Mouse (Mus musculus): ENCODE results near the gene Ddc. TPM values are rescaled to one million over a fixed set of nuclear protein-coding genes. Genes with fewer than 3 reads are reported as not detected.
A peak's percentile ranks its signal among the peaks of the same experiment; 100 is the strongest.

Gene Ddc
- polyA plus RNA-seq, 1 experiment from 2014 or later = 9.7 TPM

DNA sequence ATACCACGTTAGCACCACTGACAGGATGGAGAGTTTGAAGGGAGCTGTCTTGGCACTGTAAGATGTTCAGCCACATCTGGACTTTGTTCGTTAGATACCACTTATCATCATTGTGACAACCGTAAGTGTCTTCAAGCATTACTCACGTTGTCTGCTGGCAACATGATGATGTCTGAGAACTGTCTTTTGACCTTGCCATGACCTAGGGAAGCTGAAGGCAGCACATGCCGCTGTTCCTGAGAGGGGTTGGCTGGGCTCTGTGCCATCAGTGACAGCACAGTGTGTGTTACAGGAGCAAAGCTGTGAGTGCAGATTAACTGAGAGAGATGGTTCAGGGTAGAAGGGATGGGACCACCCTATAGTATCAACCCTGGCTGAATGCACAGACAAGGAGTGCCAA is 3.6 kb upstream of the Ddc start:
- Histone ChIP-seq H3K36me3 (no peaks in the 10 kb centered on the region), H3K27ac (peak overlapping the region; percentile 50; the same call in 1 of the 2 replicates), H3K9ac (no peak overlapping the region), H3K4me2 (no peak overlapping the region), H3K4me3 (replicated peaks) (no peak overlapping the region), H3K9me3 (replicated peaks) (no peaks in the 10 kb centered on the region), H3K27me3 (no peaks in the 10 kb centered on the region), H3K4me1 (replicated peaks) (peaks cover 15% of the 10 kb centered on the region)
- ATAC-seq (ENCODE audit: low read depth) (peak; percentile 59), DNase-seq (no peak)
- WGBS (ENCODE audit: insufficient replicate concordance) = 41% methylated on average over 5 of the region's 5 CpGs

DNA sequence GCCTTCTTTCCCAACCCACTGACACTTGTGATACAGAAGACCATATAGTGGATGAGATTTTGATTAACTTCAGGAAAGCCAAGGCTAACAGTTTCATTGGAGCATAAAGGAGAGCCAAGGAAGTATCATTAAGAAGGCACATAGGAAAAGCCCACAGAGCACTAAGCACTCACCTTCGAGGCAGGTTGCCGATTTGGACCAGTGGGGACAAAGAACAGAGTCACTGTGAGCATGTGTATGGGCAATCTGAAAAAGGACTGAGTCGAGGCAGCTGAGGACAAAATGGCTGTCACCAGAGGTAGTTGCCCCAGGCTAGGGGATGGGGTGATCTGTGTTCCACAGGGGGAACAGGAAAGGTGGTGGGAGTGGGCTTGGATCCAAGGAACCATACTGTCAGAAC is 552 bp upstream of the Ddc start:
- no peak for ATAC-seq (ENCODE audit: low read depth)
- no peak overlapping the region for H3K4me2 ChIP-seq

DNA sequence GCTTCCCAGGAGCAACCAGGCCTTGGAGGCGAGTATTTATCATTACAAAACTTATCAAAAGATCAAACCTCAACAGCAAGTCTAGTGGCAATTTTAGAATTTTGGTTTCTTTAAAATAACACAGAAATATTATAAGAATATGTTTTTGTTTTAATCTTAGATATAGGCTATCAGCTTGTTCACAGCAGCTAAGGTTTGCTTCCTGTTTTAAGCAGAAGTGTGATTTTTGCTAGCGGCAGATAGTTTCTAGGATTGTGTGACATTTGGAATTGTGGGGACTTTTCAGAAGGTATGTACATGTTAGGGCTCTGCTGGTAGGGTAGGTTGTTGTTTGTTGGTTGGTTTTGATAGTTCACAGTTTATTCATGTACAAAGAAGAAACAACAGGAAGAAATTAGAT is 2.5 kb downstream of the Ddc start:
- Histone ChIP-seq H3K4me2 (no peak overlapping the region), H3K4me1 (replicated peaks) (peaks cover 15% of the 10 kb centered on the region; the same call in 1 of the 2 replicates), H3K9me3 (replicated peaks) (no peaks in the 10 kb centered on the region), H3K4me3 (replicated peaks) (no peak overlapping the region), H3K9ac (no peak overlapping the region), H3K27me3 (no peaks in the 10 kb centered on the region), H3K36me3 (no peaks in the 10 kb centered on the region; the same call in 1 of the 2 replicates), H3K27ac (no peak overlapping the region)
- DNase-seq (no peak), ATAC-seq (ENCODE audit: low read depth) (no peak)
- 42% methylated on average over 2 of the region's 2 CpGs for WGBS (ENCODE audit: insufficient replicate concordance)

More for the DNA sequence above, 552 bp upstream of the Ddc start:
- H3K27ac ChIP-seq = no peak overlapping the region
- no peak overlapping the region for H3K9ac ChIP-seq
- no peaks in the 10 kb centered on the region for H3K36me3 ChIP-seq
- H3K27me3 ChIP-seq = no peaks in the 10 kb centered on the region
- DNase-seq = no peak
- 72% methylated on average over 3 of the region's 3 CpGs for WGBS (ENCODE audit: insufficient replicate concordance)
- H3K4me1 ChIP-seq (replicated peaks) = peaks cover 21% of the 10 kb centered on the region
- H3K4me3 ChIP-seq (replicated peaks) = no peak overlapping the region
- H3K9me3 ChIP-seq (replicated peaks) = no peaks in the 10 kb centered on the region

DNA sequence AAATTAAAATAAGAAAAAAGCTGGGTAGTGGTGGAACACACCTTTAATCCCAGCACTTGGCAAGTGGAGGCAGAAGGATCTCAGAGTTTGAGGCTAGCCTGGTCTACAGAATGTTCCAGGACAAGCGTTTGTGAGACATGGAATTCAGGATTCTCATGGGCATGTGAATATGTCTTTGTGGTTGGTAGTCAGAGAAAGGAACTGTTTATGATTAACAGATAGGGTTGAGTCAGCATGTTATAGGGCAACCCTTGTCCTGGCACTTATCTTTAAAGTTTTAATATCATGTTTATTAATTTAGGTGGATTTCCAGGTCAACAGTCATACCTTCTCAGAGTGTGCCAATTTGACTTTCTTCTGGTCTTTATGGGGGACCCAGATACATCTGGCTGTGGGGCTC is 4.2 kb downstream of the Ddc start:
- ATAC-seq (ENCODE audit: low read depth) = no peak
- Histone ChIP-seq H3K36me3 (no peaks in the 10 kb centered on the region; the same call in 1 of the 2 replicates), H3K27me3 (no peaks in the 10 kb centered on the region), H3K4me3 (replicated peaks) (no peak overlapping the region), H3K4me2 (no peak overlapping the region), H3K4me1 (replicated peaks) (peaks cover 21% of the 10 kb centered on the region), H3K9ac (no peak overlapping the region), H3K9me3 (replicated peaks) (no peaks in the 10 kb centered on the region), H3K27ac (no peak overlapping the region)
- no peak for DNase-seq
- WGBS (ENCODE audit: insufficient replicate concordance) = 50% methylated on average over 1 of the region's 1 CpGs

DNA sequence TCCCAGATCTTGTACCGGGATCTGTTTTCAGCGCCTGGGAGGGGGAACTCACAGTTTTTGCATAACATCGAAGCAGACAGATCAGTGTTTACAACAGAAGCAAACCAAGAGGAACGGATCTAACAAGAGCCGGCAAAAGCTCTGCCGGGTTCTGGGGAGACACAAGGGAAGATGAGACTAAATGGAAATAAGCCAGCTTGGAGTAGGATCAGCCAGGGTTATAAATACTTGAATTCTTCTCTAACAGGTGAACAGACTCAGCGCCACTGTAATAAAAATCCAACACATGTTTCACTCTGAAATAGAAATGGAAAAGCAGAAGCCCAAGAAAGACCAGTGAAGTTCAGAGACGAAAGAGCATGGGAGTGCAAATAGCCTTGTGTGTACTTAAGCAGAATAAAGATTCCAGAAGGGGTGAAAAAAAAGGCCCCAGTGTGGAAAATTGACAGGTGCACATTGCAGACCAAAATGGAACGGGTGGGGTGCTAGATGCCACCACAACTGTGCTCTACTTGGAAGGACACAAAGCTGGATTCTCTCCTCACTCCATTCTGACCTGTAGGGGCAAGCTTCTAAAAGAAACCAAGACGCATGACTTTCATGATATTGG is 4.8 kb downstream of the Ddc start:
- H3K27ac ChIP-seq = no peak overlapping the region
- WGBS (ENCODE audit: insufficient replicate concordance) = 59% methylated on average over 10 of the region's 10 CpGs

DNA sequence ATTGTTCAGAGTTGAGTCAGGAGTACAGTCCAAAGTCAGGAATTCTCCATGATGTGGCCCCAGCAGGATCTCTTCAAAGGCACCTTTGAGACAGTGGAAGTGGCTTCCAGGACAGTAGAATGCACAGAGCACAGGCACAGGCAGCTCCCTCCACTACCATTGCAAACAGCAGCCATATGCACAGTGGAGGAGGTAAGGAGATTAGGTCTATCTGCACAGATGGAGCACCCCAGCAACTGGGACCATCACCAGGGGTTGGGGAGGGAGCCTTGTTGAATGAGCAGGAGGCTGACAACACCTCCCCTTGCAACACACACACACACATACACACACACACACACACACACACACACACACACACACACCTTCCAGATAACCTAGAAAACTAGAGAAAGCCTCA is 6.1 kb downstream of the Ddc start:
- no peak for ATAC-seq (ENCODE audit: low read depth)
- H3K4me2 ChIP-seq = no peak overlapping the region
- no peaks in the 10 kb centered on the region for H3K27me3 ChIP-seq
- no peak overlapping the region for H3K27ac ChIP-seq
- H3K4me1 ChIP-seq (replicated peaks) = peaks cover 33% of the 10 kb centered on the region
- no peak overlapping the region for H3K4me3 ChIP-seq (replicated peaks)
- DNase-seq = no peak
- H3K9me3 ChIP-seq (replicated peaks) = no peaks in the 10 kb centered on the region
- H3K9ac ChIP-seq = no peak overlapping the region
- no peaks in the 10 kb centered on the region; the same call in 1 of the 2 replicates for H3K36me3 ChIP-seq

More for the DNA sequence above, 4.8 kb downstream of the Ddc start:
- no peak for DNase-seq
- Histone ChIP-seq H3K27me3 (no peaks in the 10 kb centered on the region), H3K4me2 (no peak overlapping the region), H3K9ac (no peak overlapping the region), H3K9me3 (replicated peaks) (no peaks in the 10 kb centered on the region), H3K4me3 (replicated peaks) (no peak overlapping the region), H3K36me3 (no peaks in the 10 kb centered on the region; the same call in 1 of the 2 replicates), H3K4me1 (replicated peaks) (peaks cover 23% of the 10 kb centered on the region)
- ATAC-seq (ENCODE audit: low read depth) = no peak

DNA sequence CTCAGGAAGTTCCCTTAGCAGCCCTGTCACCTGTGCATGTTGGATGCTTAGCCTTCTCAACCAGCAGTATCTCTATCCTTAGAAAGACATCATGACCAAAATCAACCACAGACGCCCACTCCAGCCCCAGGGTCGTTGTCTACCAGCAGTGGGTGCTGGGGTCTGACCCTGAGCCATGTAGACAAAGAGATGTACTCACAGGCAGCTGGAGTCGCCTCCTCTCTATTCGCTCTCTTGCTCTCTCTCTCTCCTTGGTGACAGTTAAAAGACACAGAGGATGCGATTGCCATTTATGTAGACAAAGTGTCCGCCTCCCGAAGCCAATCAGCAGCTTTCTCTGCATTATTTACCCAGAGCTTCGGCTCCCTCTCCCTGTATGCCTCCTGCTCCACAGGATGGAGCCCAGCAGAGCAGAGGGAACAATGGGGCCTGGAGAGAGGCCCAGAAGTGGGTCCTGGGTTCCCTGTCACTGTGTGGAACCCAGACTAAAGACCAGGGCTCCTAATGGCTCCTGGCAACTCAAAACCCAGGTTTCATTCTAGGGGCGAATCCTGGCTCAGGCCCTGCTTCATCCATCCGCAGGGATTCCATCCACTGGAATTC is 7.7 kb downstream of the Ddc start:
- no peak overlapping the region for H3K4me3 ChIP-seq (replicated peaks)
- peaks cover 45% of the 10 kb centered on the region for H3K4me1 ChIP-seq (replicated peaks)
- DNase-seq (no peak), ATAC-seq (ENCODE audit: low read depth) (no peak)
- H3K9me3 ChIP-seq (replicated peaks) = no peaks in the 10 kb centered on the region
- H3K9ac ChIP-seq = no peak overlapping the region
- no peak overlapping the region for H3K27ac ChIP-seq
- H3K27me3 ChIP-seq = no peaks in the 10 kb centered on the region
- WGBS (ENCODE audit: insufficient replicate concordance) = 77% methylated on average over 10 of the region's 10 CpGs
- H3K36me3 ChIP-seq = no peaks in the 10 kb centered on the region; the same call in 1 of the 2 replicates
- H3K4me2 ChIP-seq = no peak overlapping the region

DNA sequence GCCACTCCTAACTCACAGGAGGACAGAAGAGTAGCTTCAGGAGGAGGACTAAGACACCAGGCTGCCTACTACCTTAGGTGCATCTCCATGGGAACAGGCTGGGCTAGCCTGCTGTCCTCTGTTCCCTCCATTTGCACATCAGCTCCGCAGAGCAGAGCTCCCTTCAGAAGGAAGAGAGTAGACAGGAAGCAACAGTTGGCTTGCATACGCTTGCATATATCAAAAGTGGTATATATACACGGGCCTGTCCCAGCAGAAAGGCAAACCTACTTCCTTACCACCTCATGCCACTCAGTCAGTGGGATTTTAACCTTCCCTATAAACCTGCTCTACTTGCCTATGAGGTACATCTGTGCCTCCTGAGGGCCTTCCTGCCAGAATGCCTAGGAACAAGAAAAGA is 9.2 kb downstream of the Ddc start:
- Histone ChIP-seq H3K36me3 (no peaks in the 10 kb centered on the region; the same call in 1 of the 2 replicates), H3K4me2 (no peak overlapping the region), H3K27me3 (no peaks in the 10 kb centered on the region), H3K27ac (peak overlapping the region; percentile 65), H3K4me3 (replicated peaks) (no peak overlapping the region), H3K9ac (peak overlapping the region; percentile 1; the same call in 1 of the 2 replicates), H3K9me3 (replicated peaks) (no peaks in the 10 kb centered on the region), H3K4me1 (replicated peaks) (peaks cover 60% of the 10 kb centered on the region)
- ATAC-seq (ENCODE audit: low read depth) (no peak), DNase-seq (no peak)
- WGBS (ENCODE audit: insufficient replicate concordance) = 44% methylated on average over 3 of the region's 3 CpGs

DNA sequence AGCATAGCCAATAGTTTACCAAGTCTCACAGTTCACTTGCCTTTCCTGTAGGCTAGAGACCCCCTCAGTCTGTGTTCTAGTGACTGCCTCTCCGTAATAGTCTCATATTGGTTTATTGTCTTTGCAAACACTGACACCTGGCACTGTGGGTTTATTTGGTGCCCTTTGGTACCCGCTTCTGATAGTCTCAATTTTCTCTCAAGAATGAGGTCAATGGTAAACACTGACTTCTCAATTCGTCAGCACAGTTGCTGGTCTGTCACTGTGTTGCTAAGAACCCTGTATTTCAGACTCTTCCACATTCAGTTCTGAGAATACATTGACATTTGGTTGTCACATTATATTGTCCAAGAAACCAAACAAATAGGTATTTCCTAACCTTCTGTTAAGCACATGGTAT is 9.9 kb downstream of the Ddc start:
- H3K4me1 ChIP-seq (replicated peaks) = peaks cover 61% of the 10 kb centered on the region
- 71% methylated on average over 3 of the region's 3 CpGs for WGBS (ENCODE audit: insufficient replicate concordance)
- DNase-seq = no peak

DNA sequence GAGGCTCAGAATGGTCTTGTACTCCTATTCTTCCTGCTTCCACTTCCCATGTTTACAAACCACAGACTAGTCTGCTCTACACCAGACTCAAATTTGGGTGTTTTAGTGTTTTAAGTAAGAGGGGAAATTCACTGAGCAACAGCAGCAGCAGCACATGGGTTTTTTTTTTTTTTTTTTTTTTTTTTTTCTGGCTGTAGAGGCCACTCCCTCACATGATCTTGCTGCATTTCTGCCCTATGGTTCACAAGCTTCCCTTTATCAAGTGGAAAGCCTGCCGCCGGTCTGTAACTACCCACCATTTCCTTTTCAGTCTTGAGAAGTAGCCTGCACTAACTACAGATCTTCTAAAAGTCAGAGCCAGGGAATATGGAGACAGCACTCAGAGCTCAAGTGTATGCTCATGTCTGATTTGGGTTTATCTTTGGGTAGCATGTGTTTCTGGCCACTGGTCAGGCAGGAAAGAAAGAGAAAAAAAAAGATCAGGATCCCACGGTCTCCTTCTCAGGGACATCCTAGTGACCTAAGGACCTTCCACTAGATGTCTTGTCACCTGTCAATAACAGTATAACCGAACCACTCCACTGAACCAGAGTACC is 11.4 kb downstream of the Ddc start:
- 10% methylated on average over 4 of the region's 4 CpGs for WGBS (ENCODE audit: insufficient replicate concordance)
- H3K4me1 ChIP-seq (replicated peaks) = peaks cover 77% of the 10 kb centered on the region
- DNase-seq (peak; percentile 50), ATAC-seq (ENCODE audit: low read depth) (peak; percentile 43)
- H3K4me2 ChIP-seq = peak overlapping the region; percentile 21
- H3K9ac ChIP-seq = peak overlapping the region; percentile 5
- H3K9me3 ChIP-seq (replicated peaks) = no peaks in the 10 kb centered on the region
- H3K27me3 ChIP-seq = no peaks in the 10 kb centered on the region
- H3K4me3 ChIP-seq (replicated peaks) = no peak overlapping the region
- peak overlapping the region; percentile 74 for H3K27ac ChIP-seq
- no peaks in the 10 kb centered on the region; the same call in 1 of the 2 replicates for H3K36me3 ChIP-seq

More for the DNA sequence above, 9.9 kb downstream of the Ddc start:
- Histone ChIP-seq H3K9me3 (replicated peaks) (no peaks in the 10 kb centered on the region), H3K36me3 (no peaks in the 10 kb centered on the region; the same call in 1 of the 2 replicates), H3K27ac (no peak overlapping the region), H3K9ac (no peak overlapping the region), H3K4me2 (no peak overlapping the region), H3K27me3 (no peaks in the 10 kb centered on the region), H3K4me3 (replicated peaks) (no peak overlapping the region)
- ATAC-seq (ENCODE audit: low read depth) = no peak

DNA sequence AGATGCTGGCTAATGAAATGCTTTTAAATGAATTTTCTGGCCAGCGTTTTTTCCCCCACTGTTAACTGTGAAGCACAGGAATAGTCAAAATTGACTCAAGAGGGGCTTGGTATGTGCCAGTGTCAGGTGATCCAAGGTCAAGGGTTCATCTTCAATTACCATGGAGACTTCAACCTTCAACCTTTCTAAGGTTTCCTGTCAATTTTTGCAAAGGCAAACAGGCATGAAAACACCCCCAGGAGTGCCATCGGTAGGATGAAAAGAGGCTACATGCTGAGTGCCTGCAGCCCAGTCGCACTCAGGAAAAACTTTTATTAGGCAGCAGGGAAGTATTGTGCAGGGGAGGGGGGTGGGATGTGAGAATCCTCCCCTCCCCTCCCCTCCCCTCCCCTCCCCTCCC is 12.0 kb downstream of the Ddc start:
- no peaks in the 10 kb centered on the region for H3K36me3 ChIP-seq
- H3K27ac ChIP-seq = peak overlapping the region; percentile 87
- no peaks in the 10 kb centered on the region for H3K9me3 ChIP-seq (replicated peaks)
- H3K9ac ChIP-seq = peak overlapping the region; percentile 49; the same call in 1 of the 2 replicates
- no peaks in the 10 kb centered on the region for H3K27me3 ChIP-seq
- DNase-seq (no peak), ATAC-seq (ENCODE audit: low read depth) (no peak)
- H3K4me3 ChIP-seq (replicated peaks) = no peak overlapping the region
- WGBS (ENCODE audit: insufficient replicate concordance) = 22% methylated on average over 3 of the region's 3 CpGs
- peak overlapping the region; percentile 60 for H3K4me2 ChIP-seq
- peaks cover 83% of the 10 kb centered on the region for H3K4me1 ChIP-seq (replicated peaks)
